Mouse (Mus musculus): ENCODE results near the gene Samd9l. TPM values are rescaled to one million over a fixed set of nuclear protein-coding genes. Genes with fewer than 3 reads are reported as not detected.

The Samd9l gene
- polyA plus RNA-seq (2012), result 0.69 and 0.87 TPM in 2 replicates

DNA sequence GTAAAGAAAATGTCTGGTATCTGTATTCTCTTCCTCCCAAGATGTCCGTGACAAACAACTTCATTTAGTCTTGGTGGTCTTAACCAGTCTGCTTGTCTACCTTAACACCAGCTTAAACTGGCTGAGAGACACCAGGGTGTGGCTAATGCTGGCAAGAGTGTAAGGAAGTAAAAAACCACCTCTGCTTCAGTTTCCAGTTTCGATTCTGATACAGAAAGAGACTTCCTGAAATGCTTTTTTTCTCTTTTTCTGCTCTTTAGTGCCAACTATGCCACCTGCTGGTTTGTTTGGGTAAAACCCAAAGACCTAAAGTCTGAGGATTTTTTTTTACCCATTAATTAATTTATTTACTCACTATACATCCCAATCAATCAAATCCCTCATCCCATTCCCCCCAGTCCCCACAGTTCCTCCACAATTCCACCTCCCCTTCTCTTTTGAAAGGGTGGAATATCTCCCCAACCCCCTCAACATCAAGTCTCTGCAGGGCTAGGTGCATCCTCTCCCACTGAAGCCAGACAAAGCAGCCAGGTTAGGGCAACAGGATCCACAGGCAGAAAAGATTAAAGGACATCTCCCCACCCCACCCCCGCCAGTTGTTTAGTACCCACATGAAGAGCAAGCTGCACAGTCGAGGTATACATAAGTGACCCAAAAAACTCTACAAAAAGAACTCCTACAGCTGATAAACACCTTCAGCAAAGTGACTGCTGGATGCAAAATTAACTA is at the start of gene Samd9l:
Gene Samd9l, minus strand, starts transcription at position 233 of the 729 bp plus-strand sequence.

Other genes starting within 250 kb of the Samd9l start
- 0.18 TPM in 1 of 2 replicates, not detected in the other for gene Hepacam2, start 98.7 kb upstream of the Samd9l start, polyA plus RNA-seq (2012)
- 1.6 and 2.6 TPM in 2 replicates for gene Vps50, start 98.8 kb upstream of the Samd9l start, polyA plus RNA-seq (2012)